Mouse (Mus musculus) ES-E14 (cell line): ENCODE data around the gene Yae1d1. TPM values are rescaled to one million over a fixed set of nuclear protein-coding genes. Genes with fewer than 3 reads are reported as not detected.
A peak's percentile ranks its signal among the peaks of the same experiment; 100 is the strongest.

Experiments used
- DNase-seq: peaks from one replicate; pipeline ENCODE4 v3.0.0-alpha.2; 2013; ENCODE audit warnings: low read depth, low spot score
- H3K27ac ChIP-seq: 2 replicates; pipeline ENCODE4 v1.5.1; 2012; ENCODE audit warnings: low read depth, mild to moderate bottlenecking, low read length, moderate library complexity, mixed read lengths; ENCODE audit not compliant: poor library complexity, insufficient read depth, severe bottlenecking
- H3K36me3 ChIP-seq: 2 replicates; pipeline ENCODE4 v1.6.1; 2012; ENCODE audit warnings: mild to moderate bottlenecking, low read length, moderate library complexity, mixed read lengths; ENCODE audit not compliant: control insufficient read depth, poor library complexity, insufficient read depth, severe bottlenecking
- H3K4me1 ChIP-seq, 2 experiments: fragments of 150-350 bp in 1 of 2; sonication (generic) in 1 of 2; 2 replicates each; pipeline ENCODE4 v1.6.1; 2012; ENCODE audit warnings: low read length in 2 of 2, mild to moderate bottlenecking in 1 of 2, mixed read lengths in 1 of 2; ENCODE audit not compliant: control insufficient read depth in 2 of 2, insufficient read depth in 2 of 2, poor library complexity in 1 of 2
- H3K4me3 ChIP-seq, 2 experiments: fragments of 150-350 bp in 1 of 2; sonication (generic) in 1 of 2; 2 replicates each; pipeline ENCODE4 v1.5.1; 2012; ENCODE audit warnings: low read length in 2 of 2, low read depth in 1 of 2, mild to moderate bottlenecking in 1 of 2, mixed read lengths in 1 of 2; ENCODE audit not compliant: insufficient read depth in 1 of 2, poor library complexity in 1 of 2, severe bottlenecking in 1 of 2
- H3K9ac ChIP-seq: 2 replicates; pipeline ENCODE4 v1.6.1; 2012; ENCODE audit warnings: low read depth, mild to moderate bottlenecking, low read length, mixed read lengths; ENCODE audit not compliant: poor library complexity, insufficient read depth, severe bottlenecking
- H3K9me3 ChIP-seq: fragments of 150-350 bp; sonication (generic); 2 replicates; pipeline ENCODE4 v1.6.1; 2012; ENCODE audit warnings: low read depth, mild to moderate bottlenecking, low read length; ENCODE audit not compliant: control insufficient read depth, insufficient read depth
- CHD2 ChIP-seq: IDR thresholded peaks from 2 replicates; pipeline ENCODE4 v1.6.1; 2014; ENCODE audit warnings: mild to moderate bottlenecking, low read depth, low read length, inconsistent platforms
- HCFC1 ChIP-seq: IDR thresholded peaks from 2 replicates; pipeline ENCODE4 v1.6.1; 2012; ENCODE audit warnings: low read length, inconsistent platforms, borderline replicate concordance; ENCODE audit not compliant: insufficient read depth
- MAFK ChIP-seq: IDR thresholded peaks from 2 replicates; pipeline ENCODE4 v1.6.1; 2014; ENCODE audit warnings: mild to moderate bottlenecking, low read depth, low read length, inconsistent platforms; ENCODE audit not compliant: insufficient read depth
- ZC3H11A ChIP-seq: IDR thresholded peaks from 2 replicates; pipeline ENCODE4 v1.6.1; 2012; ENCODE audit warnings: low read depth, mild to moderate bottlenecking, inconsistent platforms, low read length, borderline replicate concordance
- ZNF384 ChIP-seq: IDR thresholded peaks from 2 replicates; pipeline ENCODE4 v1.6.1; 2012; ENCODE audit warnings: low read depth, low read length, inconsistent platforms
- in situ Hi-C, 2 experiments: fragments of 600-800 bp; cut with MboI; formaldehyde crosslinking; loops; one replicate each; pipeline ENCODE4 v1.15.1; 2025; ENCODE audit warnings: low sequenced_read_pairs in 2 of 2, inconsistent platforms in 1 of 2; ENCODE audit not compliant: unreplicated experiment in 2 of 2
- total RNA-seq: library from RNA; depleted of rRNA; stranded (reverse); fragments of 300-350 nt; gene quantifications from 2 replicates; pipeline ENCODE4 v1.2.3, GENCODE M21; 2012

Yae1d1 gene
- total RNA-seq, 1 experiment: 37.1 TPM

DNA sequence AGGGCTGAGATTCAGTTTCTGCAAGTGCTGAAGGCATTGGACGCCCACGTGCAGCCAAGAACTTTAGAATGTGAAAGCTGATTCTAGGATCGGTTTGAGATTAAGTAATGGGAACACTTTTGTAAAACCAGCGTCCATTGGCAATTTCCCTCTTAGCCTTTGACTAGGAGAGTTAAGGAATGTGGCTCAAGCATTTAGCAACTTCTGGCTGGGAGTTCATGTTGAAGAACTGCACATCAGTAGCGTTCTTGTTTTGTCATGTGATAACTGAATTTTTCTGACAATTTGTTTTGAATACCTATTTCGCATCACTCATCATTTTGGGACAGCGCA lies 332 bp upstream of the Yae1d1 start:
- peak overlapping the region; percentile 42; the same call in 1 of the 2 replicates for H3K9ac ChIP-seq
- H3K4me1 ChIP-seq: no peaks in the 10 kb centered on the region
- H3K36me3 ChIP-seq: peaks cover 2% of the 10 kb centered on the region; the same call in 1 of the 2 replicates
- in situ Hi-C loops: no loop called here
- no peak for DNase-seq
- peak overlapping the region; percentile 37 to 94 for H3K4me3 ChIP-seq
- no peaks in the 10 kb centered on the region for H3K9me3 ChIP-seq
- TF ChIP-seq CHD2 (no peak), MAFK (no peak), ZC3H11A (no peak), ZNF384 (no peak)
- H3K27ac ChIP-seq: no peak overlapping the region

DNA sequence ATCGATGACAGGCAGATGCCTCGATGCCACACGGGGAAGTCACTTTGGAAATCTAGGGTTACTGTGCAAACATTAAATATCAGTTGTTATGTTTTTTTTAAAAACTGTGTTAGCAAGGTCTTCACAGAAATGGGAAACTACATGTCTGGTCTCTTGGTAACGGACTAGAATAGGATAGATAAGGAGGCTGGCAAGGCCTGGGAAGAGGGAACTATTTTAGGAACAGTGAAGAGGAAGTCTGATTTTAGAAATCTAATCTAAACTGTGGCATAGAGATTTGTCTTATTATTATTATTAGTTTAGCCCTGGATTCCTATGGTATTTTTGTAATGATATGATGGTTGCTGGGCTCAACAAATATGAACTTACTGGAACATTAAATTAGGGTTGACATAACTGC lies 1.1 kb downstream of the Yae1d1 start:
- H3K36me3 ChIP-seq: peaks cover 6% of the 10 kb centered on the region; the same call in 1 of the 2 replicates
- no peak for TF ChIP-seq HCFC1
- TF ChIP-seq CHD2: no peak
- no peak for TF ChIP-seq MAFK
- no peak for TF ChIP-seq ZNF384
- no peak for TF ChIP-seq ZC3H11A
- peak overlapping the region; percentile 4 to 94; a peak in 3 of 4 replicates for H3K4me3 ChIP-seq
- DNase-seq: no peak
- H3K9me3 ChIP-seq: no peaks in the 10 kb centered on the region
- in situ Hi-C loops: no loop called here
- H3K4me1 ChIP-seq: no peaks in the 10 kb centered on the region
- no peak overlapping the region for H3K27ac ChIP-seq
- no peak overlapping the region; the same call in 1 of the 2 replicates for H3K9ac ChIP-seq

GRCm38 (mm10) chr13:17983194-17983593 lies 10.0 kb downstream of the Yae1d1 start:
- no peaks in the 10 kb centered on the region for H3K9me3 ChIP-seq
- TF ChIP-seq MAFK (0 out of 2 replicates have a peak, but pooled peaks have one; percentile 9), HCFC1 (no peak), ZC3H11A (peak; percentile 81; the same call in 1 of the 2 replicates), ZNF384 (no peak), CHD2 (no peak)
- in situ Hi-C loops: loop anchor here in 1 of 2 experiments (10.0 kb wide), 1 partner anchor 148 kb away; no protein-coding TSS in a partner anchor
- H3K9ac ChIP-seq: no peak overlapping the region
- no peaks in the 10 kb centered on the region for H3K4me1 ChIP-seq
- no peak overlapping the region for H3K4me3 ChIP-seq
- peaks cover 12% of the 10 kb centered on the region for H3K36me3 ChIP-seq
- H3K27ac ChIP-seq: no peak overlapping the region
- peak; percentile 54 for DNase-seq

DNA sequence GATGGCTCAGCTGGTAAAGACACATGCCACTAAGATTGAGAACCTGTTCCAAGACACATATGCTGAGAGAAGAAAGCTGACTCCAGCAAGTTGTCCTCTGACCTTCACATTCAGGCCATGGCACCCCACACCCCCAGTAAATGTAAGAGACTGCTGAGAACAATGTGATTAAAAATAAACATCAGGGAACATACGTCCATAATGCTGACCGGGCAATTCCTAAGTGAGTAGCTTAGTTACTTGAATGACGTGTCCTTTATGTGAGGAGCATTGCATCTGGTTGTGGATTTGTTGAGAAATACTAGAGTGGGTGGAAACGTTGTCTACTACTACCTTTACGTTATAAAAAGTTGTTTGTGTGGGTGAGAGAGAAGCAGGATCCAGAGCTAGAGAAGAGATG lies 10.5 kb downstream of the Yae1d1 start:
- Histone ChIP-seq H3K36me3 (peaks cover 10% of the 10 kb centered on the region), H3K4me1 (no peaks in the 10 kb centered on the region), H3K9ac (no peak overlapping the region), H3K4me3 (no peak overlapping the region), H3K27ac (no peak overlapping the region), H3K9me3 (no peaks in the 10 kb centered on the region)
- no peak for DNase-seq
- in situ Hi-C loops: loop anchor here in 1 of 2 experiments (10.0 kb wide), 1 partner anchor 148 kb away; no protein-coding TSS in a partner anchor
- TF ChIP-seq MAFK (peak; percentile 76), ZNF384 (no peak), HCFC1 (no peak), CHD2 (no peak)
